ENCODE assay signal across 1 mouse cellular context in genomic region chr13:58214346-58215252, GRCm38 (mm10).
TF ChIP-seq lines count a peak whose summit lies in the region.

No protein-coding gene starts in this region.

TF ChIP-seq in MEL, 35 proteins besides CTCF, POLR2A, EP300 and RAD21 (continued from another document):
- TF ChIP-seq GABPA (IDR thresholded peaks at IDR 0.05; ENCODE audit: low read depth, low read length) (no peak), MYB (IDR thresholded peaks at IDR 0.05; ENCODE audit: low read depth, low read length) (0 out of 2 replicates have a peak, but pooled peaks have one; percentile 10)
